Mouse (Mus musculus) liver, postnatal 0 days (tissue): Measurements from ENCODE around the gene Nxpe4. TPM values are rescaled to one million over a fixed set of nuclear protein-coding genes. Genes with fewer than 3 reads are reported as not detected.

ENCODE experiments used
- ATAC-seq: fragments of 200-750 bp; cut with Nextera tagmentation; 2 replicates; pipeline ENCODE4 v1.8.0; 2017; ENCODE audit warnings: mild to moderate bottlenecking, moderate library complexity
- DNase-seq: peaks from one replicate; pipeline ENCODE4 v3.0.0-alpha.2; 2016
- H3K27ac ChIP-seq: fragments of 300-500 bp; sonication (generic); 2 replicates; pipeline ENCODE4 v1.5.1; 2014; ENCODE audit warnings: antibody characterized with exemption, moderate library complexity, mild to moderate bottlenecking, low read depth
- H3K27me3 ChIP-seq: fragments of 300-500 bp; sonication (generic); 2 replicates; pipeline ENCODE4 v1.6.1; 2014; ENCODE audit warnings: low read length, control low read depth, mixed read lengths; ENCODE audit not compliant: insufficient read depth
- H3K36me3 ChIP-seq: fragments of 300-500 bp; sonication (generic); replicated peaks from 2 replicates; pipeline ENCODE4 v1.6.1; 2014; ENCODE audit warnings: mild to moderate bottlenecking, control low read depth, low read length, moderate library complexity, mixed read lengths; ENCODE audit not compliant: insufficient read depth
- H3K4me1 ChIP-seq: fragments of 300-500 bp; sonication (generic); 2 replicates; pipeline ENCODE4 v1.6.1; 2014; ENCODE audit warnings: antibody characterized with exemption, mild to moderate bottlenecking, control low read depth; ENCODE audit not compliant: insufficient read depth
- H3K4me2 ChIP-seq: fragments of 300-500 bp; sonication (generic); 2 replicates; pipeline ENCODE4 v1.6.1; 2014; ENCODE audit warnings: low read depth, mild to moderate bottlenecking, low read length, moderate library complexity, mixed read lengths
- H3K4me3 ChIP-seq: fragments of 300-500 bp; sonication (generic); 2 replicates; pipeline ENCODE4 v1.5.1; 2014; ENCODE audit warnings: low read depth, low read length
- H3K9ac ChIP-seq: fragments of 300-500 bp; sonication (generic); replicated peaks from 2 replicates; pipeline ENCODE4 v1.6.1; 2014; ENCODE audit warnings: mild to moderate bottlenecking, moderate library complexity
- H3K9me3 ChIP-seq: fragments of 300-500 bp; sonication (generic); 2 replicates; pipeline ENCODE4 v1.6.1; 2016; ENCODE audit warnings: mild to moderate bottlenecking, control low read depth, low read length, mixed read lengths
- CTCF ChIP-seq: sonication (generic); IDR thresholded peaks from 2 replicates; pipeline ENCODE4 v1.5.1; 2016; ENCODE audit warnings: antibody characterized with exemption, low read depth
- EP300 ChIP-seq: IDR thresholded peaks from 2 replicates; pipeline ENCODE4 v1.6.1; 2016; ENCODE audit warnings: antibody characterized with exemption, low read depth, mild to moderate bottlenecking
- WGBS: fragments of 180-500 bp; shearing (Covaris S2); extraction: QIAGEN DNeasy Blood & Tissue Kit; methylation state at CpG from one replicate; pipeline ENCODE4 v1.1.7; 2014; ENCODE audit not compliant: insufficient replicate concordance; 5-methylcytosine and 5-hydroxymethylcytosine counted together
- polyA plus RNA-seq: library from polyadenylated mRNA; unstranded; fragments of >200 nt; fragmentation: Nextera tagmentation; extraction: Ambion mirVana; gene quantifications from 2 replicates; pipeline ENCODE4 v1.2.1, GENCODE M21; 2015

The Nxpe4 gene
- polyA plus RNA-seq, 1 experiment from 2014 or later = 3.3 TPM

DNA sequence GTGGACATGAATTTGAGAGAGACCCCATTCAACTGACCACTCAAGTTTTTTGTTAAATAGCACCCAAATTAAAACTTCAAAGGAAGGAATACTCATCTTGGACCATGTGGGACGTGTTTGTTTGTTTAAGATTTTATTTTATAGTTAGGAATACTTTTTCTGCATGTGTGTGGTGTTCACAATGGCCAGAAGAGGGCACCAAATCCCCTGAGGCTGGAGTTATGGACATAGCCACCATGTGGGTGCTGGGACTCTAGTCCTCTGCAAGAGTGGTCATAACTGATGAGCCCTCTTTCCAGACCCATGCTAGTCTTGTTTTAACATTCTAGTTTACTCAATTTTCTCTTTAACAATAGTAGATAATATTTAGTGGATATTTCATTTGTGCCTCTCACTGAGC lies 14.9 kb downstream of the Nxpe4 start:
- Histone ChIP-seq H3K9me3 (no peaks in the 10 kb centered on the region), H3K4me1 (no peaks in the 10 kb centered on the region), H3K4me3 (no peak overlapping the region), H3K9ac (no peak overlapping the region), H3K4me2 (no peak overlapping the region), H3K27ac (no peak overlapping the region), H3K36me3 (no peaks in the 10 kb centered on the region), H3K27me3 (no peaks in the 10 kb centered on the region)
- ATAC-seq (no peak), DNase-seq (no peak)
- 44% methylated on average over 1 of the region's 1 CpGs for WGBS
- TF ChIP-seq CTCF (peak; percentile 58), EP300 (no peak)

DNA sequence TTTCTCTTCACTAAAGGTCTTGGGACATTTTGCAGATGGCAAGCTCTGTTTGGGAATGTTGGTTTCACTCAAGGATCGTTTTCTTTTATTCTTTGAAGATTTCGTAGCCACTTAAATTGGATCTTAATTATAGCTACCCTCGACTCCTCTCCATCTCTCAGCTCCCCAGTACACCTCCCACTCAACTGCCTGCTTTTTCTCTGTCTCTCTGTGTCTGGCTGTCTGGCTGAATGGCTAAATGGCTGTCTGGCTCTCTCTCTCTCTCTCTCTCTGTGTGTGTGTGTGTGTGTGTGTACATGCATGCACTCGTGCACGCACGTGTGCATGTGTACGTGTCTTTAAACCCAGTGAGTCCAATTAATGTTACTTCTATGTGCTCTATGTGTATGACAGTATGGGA lies 19.5 kb downstream of the Nxpe4 start:
- Histone ChIP-seq H3K9me3 (no peaks in the 10 kb centered on the region), H3K36me3 (no peaks in the 10 kb centered on the region), H3K9ac (no peak overlapping the region), H3K27me3 (no peaks in the 10 kb centered on the region), H3K4me2 (no peak overlapping the region), H3K4me1 (no peaks in the 10 kb centered on the region), H3K27ac (no peak overlapping the region), H3K4me3 (no peak overlapping the region)
- DNase-seq (no peak), ATAC-seq (no peak)
- TF ChIP-seq EP300 (no peak), CTCF (no peak)
- WGBS = 73% methylated on average over 7 of the region's 7 CpGs

DNA sequence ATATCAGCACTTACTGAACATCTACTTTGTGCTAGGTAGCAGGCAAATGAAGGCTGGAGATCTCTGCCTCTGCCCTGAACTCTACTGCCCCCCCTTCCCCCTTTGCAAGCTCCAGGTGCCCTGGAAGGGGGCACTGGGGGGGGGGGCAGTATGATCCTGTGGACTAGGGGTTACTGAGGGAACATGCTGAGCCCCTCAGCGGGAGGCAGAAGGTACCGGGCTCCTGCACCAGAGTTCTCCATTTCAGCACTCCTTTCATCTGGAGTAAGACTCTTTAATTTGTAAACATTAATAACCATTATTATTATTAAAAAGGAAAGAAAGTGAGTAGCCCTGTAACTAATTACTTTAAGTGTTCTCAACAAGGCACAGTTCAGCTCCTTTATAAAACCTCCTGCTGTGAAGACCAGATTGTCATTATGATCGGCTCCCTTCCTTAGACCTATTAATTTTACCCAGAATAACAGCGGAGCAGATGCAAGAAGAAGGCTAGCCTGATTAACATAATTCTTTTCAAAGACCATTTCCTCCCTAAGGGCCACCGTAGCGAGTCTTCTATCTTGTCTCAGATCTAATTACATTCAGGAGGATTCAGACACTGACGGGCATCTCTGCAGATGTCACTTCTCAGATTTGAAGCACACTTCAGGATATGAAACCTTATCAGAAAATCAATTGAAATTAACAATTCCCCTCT lies 21.0 kb downstream of the Nxpe4 start:
- no peak overlapping the region for H3K27ac ChIP-seq
- no peaks in the 10 kb centered on the region for H3K27me3 ChIP-seq
- no peak overlapping the region for H3K4me3 ChIP-seq
- 72% methylated on average over 7 of the region's 7 CpGs for WGBS
- no peaks in the 10 kb centered on the region for H3K4me1 ChIP-seq
- H3K9ac ChIP-seq = no peak overlapping the region
- no peak overlapping the region for H3K4me2 ChIP-seq
- H3K36me3 ChIP-seq = no peaks in the 10 kb centered on the region
- DNase-seq (no peak), ATAC-seq (no peak)
- TF ChIP-seq CTCF = no peak
- no peak for TF ChIP-seq EP300
- no peaks in the 10 kb centered on the region for H3K9me3 ChIP-seq

DNA sequence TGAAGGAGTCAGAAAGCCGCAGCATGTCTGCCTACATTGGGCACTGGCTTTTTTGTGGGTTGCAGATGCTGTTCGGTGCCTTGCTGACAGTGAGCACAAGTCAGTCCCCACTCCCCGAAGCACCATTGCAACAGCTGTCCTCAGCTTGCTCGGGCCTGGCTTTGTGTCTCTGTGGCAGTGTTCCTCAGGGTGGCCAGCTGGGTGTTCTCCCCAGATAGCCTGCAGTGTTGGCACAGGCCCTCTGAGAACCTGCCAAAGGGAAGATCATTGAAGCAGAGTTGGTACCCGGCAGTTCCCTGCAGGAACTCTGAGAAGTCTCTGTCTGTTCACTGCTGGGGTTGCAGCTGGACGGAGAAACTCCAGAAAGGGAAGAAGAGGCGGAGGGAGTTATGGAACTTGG lies 22.5 kb downstream of the Nxpe4 start:
- ATAC-seq (no peak), DNase-seq (no peak)
- no peak overlapping the region for H3K27ac ChIP-seq
- H3K9me3 ChIP-seq = no peaks in the 10 kb centered on the region
- H3K4me1 ChIP-seq = no peaks in the 10 kb centered on the region
- H3K4me2 ChIP-seq = no peak overlapping the region
- H3K27me3 ChIP-seq = no peaks in the 10 kb centered on the region
- 74% methylated on average over 7 of the region's 7 CpGs for WGBS
- no peak overlapping the region for H3K9ac ChIP-seq
- H3K4me3 ChIP-seq = no peak overlapping the region
- TF ChIP-seq CTCF = no peak
- TF ChIP-seq EP300 = no peak
- no peaks in the 10 kb centered on the region for H3K36me3 ChIP-seq

DNA sequence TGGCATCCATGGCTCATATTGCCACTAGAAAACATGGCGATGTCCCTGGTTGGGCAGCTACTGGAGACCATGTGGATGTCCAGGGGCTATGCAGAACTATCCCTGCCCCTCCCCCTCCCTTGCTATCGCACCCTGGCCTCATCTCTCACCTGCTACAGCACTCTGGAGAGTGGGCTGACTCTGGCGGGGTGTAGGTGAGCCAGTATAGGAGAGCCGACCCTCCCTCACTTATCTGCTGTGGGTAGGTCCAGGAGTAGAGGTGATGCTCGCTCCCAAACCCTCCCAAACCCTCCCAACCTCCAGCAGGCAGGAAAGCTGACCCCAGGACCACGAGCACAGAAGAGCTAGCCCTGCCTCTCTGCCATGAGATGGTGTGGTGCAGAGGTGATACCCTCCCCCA lies 27.0 kb downstream of the Nxpe4 start:
- TF ChIP-seq CTCF (no peak), EP300 (no peak)
- H3K9ac ChIP-seq = no peak overlapping the region
- 62% methylated on average over 6 of the region's 6 CpGs for WGBS

DNA sequence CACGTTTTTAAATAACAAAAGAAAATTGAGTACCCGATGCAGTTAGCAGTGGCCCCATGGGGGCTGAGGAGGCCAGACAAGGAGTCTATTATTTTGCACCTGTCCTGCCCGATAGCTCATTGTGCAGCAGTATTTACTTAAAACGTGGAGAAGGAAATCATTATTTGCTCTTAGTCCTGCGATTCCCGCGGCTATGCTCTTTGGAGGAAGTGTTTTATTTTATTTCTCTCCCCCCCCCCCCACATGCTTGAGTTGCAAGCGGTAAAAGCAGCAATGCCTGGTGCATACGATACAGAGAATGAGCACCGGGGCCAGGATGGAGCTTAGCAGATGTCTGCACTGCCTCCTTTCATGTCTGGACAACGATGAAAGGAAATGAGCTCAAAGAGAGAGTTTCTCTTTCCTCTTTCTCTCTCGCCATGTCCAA lies 35.6 kb downstream of the Nxpe4 start:
- Histone ChIP-seq H3K36me3 (no peaks in the 10 kb centered on the region), H3K9ac (no peak overlapping the region), H3K9me3 (no peaks in the 10 kb centered on the region), H3K4me1 (no peaks in the 10 kb centered on the region), H3K27me3 (no peaks in the 10 kb centered on the region), H3K4me3 (no peak overlapping the region), H3K4me2 (no peak overlapping the region), H3K27ac (no peak overlapping the region)
- DNase-seq (no peak), ATAC-seq (no peak)
- WGBS = 67% methylated on average over 12 of the region's 12 CpGs
- no peak for TF ChIP-seq CTCF

More for the DNA sequence above, 27.0 kb downstream of the Nxpe4 start:
- no peak for ATAC-seq
- no peak overlapping the region for H3K27ac ChIP-seq
- no peaks in the 10 kb centered on the region for H3K27me3 ChIP-seq
- no peak overlapping the region for H3K4me2 ChIP-seq
- no peak overlapping the region for H3K4me3 ChIP-seq
- no peaks in the 10 kb centered on the region for H3K9me3 ChIP-seq
- no peaks in the 10 kb centered on the region for H3K36me3 ChIP-seq
- DNase-seq = no peak
- no peaks in the 10 kb centered on the region for H3K4me1 ChIP-seq
